Mouse (Mus musculus) left cerebral cortex, postnatal 25 days (tissue): ENCODE data around the gene Hras. TPM values are rescaled to one million over a fixed set of nuclear protein-coding genes. Genes with fewer than 3 reads are reported as not detected.

ENCODE experiments used
- DNase-seq, 2 experiments: peaks; one replicate each; pipeline ENCODE4 v3.0.0; 2022; ENCODE audit warnings: low spot score in 2 of 2, mixed read lengths in 1 of 2
- intact Hi-C: fragments of 180-260 bp; cut with DNase I; formaldehyde crosslinking; loops from one replicate; pipeline ENCODE4 v1.15.1; 2025
- total RNA-seq, 2 experiments: library from RNA; stranded (reverse); gene quantifications; 2 replicates each; pipeline ENCODE4 v1.2.3; 2021

Gene Hras
- total RNA-seq, 2 experiments from 2014 or later, result 279 to 287 TPM

- intact Hi-C loops, result no loop called here
Measured at GRCm38 (mm10) chr7:141215101-141215879, 21.5 kb upstream of the Hras start, which contains the start of gene Rassf7. Gene Rassf7, plus strand, starts transcription at chr7:141215860.

DNA sequence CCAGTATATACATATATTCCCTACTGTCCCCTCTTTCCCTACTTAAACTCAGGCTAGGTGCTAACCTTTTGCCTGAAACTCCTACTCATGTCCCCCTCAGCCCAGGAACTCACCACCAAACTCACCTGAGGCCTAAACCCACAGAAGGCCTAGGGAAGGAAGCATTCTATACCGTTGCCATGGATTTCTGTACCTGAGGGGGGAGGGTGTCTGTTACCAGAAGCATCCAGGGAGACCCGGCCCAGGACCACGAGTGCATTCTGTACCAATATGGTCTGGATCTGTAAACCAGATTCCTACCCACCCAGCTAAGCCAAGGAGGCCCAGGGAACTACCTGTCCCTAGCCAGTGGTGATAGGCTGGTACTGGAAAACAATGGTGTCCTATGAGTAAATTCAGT, 20.5 kb upstream of the Hras start:
- intact Hi-C loops, result no loop called here
- no peak for DNase-seq

More at GRCm38 (mm10) chr7:141215101-141215879, 21.5 kb upstream of the Hras start, which contains the start of gene Rassf7:
- peak; percentile 79 to 80 for DNase-seq

GRCm38 (mm10) chr7:141213605-141214235, 19.9 kb upstream of the Hras start, which contains the start of gene Lmntd2:
Gene Lmntd2, minus strand, starts transcription at chr7:141214080.
- intact Hi-C loops, result no loop called here
- DNase-seq, result no peak

- no peak for DNase-seq
- intact Hi-C loops, result no loop called here
Measured at GRCm38 (mm10) chr7:141213133-141213532, 19.3 kb upstream of the Hras start.

- no peak for DNase-seq
- intact Hi-C loops, result no loop called here
Measured at GRCm38 (mm10) chr7:141210606-141211131, 16.9 kb upstream of the Hras start.

DNA sequence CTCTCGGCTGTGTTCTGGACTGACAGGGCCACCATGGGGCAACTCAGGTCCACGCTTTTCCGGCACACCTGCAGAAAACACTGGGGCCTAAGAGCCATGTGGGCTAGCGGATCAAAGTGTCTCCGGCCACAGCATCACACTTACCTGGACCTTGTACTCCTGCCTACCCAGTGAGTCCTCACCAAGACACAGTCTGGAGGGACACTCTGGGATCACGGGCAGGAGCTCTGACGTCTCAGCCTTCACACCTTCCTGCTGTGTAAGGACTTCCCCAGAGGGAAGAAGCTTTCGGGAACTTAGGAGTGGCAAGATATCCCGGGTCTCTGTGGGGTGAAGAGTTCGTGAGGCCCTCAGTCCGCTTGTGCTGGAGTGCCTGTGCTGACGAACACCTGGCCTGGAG, 16.3 kb upstream of the Hras start:
- intact Hi-C loops, result no loop called here
- no peak for DNase-seq

- no peak for DNase-seq
- intact Hi-C loops, result no loop called here
Measured at GRCm38 (mm10) chr7:141209526-141209925, 15.7 kb upstream of the Hras start.

DNA sequence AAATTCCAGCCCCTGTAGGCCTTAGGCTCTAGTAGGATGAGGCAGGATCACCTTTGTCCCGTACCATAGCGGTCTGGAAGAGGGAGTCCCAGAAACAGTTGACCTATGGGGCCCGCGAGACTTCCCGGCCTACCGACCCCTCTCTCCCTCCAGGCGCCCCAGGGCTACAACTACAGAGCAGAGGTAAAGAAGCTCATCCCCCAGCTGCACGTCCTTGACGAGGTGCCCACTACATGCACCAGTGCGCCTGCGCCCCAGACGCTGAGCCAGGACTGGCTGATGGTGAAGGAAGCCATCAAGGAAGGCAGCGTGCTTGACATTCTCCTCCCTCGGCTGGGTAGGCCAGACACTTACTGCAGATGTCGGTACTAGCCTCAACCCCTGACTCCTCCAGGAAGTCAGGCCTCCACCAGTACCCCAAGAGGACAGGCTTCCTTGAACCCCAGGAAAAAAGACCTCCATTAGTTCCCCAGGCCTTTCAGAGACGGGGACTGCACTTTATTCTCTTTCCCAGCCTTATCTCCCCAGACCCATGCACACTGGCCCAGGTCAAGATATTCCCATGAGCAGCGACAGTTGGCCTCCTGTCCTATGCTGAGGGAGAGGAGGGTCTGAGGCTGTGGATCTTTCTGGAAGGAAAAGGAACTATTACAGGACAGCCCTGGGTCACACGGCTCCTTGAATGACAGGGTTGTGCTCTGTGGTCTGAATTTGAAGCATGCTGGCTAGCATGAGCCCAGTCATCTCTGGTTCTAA, 12.6 kb upstream of the Hras start:
- intact Hi-C loops, result no loop called here

GRCm38 (mm10) chr7:141205504-141205903, 11.7 kb upstream of the Hras start:
- intact Hi-C loops, result no loop called here
- DNase-seq, result no peak

More for the DNA sequence above, 12.6 kb upstream of the Hras start:
- no peak for DNase-seq

DNA sequence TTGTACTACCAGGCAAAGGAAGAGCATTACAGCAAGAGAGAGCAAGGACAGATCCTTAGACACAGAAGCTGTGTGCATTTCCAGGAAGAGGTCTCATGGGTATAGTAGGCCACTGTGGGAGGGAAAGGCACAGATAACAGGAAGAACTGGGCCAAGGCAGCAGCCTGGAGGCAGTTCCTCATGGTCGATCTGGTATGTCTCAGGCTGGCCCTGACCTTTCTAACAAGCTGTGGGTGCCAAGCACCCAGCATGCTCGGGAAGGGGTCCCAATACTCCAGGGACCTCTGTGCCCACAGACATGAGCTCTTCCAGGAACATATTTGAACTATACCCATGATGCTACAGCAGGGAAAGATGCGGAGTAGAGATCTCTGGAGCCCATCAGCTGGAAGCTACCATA, 10.7 kb upstream of the Hras start:
- DNase-seq, result no peak
- intact Hi-C loops, result no loop called here

DNA sequence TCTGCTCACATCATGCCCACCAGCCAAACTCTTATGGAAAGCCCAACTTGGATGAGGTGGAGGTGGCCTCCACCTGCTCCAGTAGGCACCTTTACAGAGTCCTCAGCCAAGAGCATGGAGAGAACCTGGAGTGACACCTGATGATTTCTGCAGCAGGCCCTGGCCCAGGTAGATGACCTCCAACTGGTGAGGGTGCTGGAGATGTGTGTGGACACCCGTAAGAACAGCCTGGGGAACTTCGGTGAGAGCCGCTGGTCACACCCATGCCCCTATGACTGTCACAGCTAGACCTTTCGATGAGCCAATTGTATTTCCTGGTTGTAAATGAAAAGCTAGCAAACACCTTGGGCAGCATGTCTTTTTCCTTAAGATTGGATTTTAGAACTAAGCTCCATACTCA, 4.3 kb upstream of the Hras start:
- DNase-seq, result no peak

GRCm38 (mm10) chr7:141196619-141197282, 2.9 kb upstream of the Hras start:
- intact Hi-C loops, result no loop called here
- DNase-seq, result no peak

More for the DNA sequence above, 4.3 kb upstream of the Hras start:
- intact Hi-C loops, result no loop called here

GRCm38 (mm10) chr7:141195754-141196153, 1.9 kb upstream of the Hras start:
- intact Hi-C loops, result no loop called here
- DNase-seq, result no peak

DNA sequence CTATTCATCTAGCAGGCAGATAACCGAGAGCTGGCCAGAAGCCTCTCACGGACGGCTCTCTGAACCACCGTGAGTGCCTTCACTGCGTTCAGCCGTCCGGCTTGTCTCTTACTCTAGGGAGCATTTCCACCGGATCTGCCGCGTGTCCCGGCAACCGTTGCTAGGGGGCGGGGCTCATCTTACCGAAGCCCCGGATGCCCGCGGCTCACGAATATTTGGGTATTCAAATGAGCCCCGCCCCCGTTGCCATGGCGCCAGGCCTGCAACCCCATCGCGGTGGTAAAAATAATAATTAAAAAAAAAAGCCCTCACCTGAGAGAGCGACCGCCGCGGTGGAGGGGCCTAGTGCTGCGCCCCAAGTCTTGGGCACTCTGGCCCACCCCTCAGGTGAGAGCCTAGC, 1.0 kb upstream of the Hras start:
- intact Hi-C loops, result no loop called here
- DNase-seq, result peak; percentile 85

DNA sequence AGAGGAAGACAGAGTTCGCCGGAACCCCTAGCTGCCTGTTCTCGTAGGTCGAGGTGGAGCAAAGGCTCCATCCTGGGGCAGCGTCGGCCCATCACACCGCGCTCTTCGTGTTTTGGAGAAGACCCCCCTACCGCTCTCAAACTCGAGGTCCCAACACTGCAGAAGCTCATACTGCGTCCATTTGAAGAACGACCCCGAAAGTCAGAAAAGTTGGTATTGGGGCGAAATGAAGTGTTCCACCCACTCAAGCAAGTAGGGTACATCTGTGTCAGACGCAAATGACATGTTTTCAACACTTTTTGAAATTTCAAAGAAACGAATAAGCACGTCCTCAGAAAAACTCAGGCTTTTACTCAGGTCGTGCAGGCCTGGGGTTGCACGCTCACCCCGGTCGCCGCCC, 604 bp upstream of the Hras start:
- intact Hi-C loops, result no loop called here
- no peak for DNase-seq

GRCm38 (mm10) chr7:141193348-141193856, 403 bp downstream of the Hras start:
- DNase-seq, result peak; percentile 38
- intact Hi-C loops, result no loop called here

DNA sequence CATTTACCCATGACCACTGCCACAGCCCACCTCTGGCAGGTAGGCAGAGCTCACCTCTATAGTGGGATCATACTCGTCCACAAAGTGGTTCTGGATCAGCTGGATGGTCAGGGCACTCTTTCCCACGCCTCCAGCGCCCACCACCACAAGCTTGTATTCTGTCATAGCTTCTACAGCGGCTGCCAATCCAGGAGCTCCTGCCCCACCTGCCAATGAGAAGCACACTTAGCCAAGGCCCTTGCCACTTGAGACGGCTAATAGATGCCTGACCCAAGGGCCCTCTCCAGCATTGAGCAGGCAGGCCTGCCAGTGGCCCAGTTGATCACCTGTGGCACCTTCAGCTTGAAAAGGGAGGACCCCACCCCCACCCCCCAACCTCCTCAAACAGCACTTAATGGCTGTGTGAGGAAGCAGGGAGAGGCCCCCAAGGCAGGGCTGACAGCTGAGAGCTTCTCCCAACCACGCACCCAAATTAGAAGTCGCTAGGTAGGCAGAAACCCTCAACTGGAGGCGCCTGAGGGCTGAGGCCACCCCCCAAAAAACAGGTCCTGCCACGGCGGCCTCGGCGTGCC, 943 bp downstream of the Hras start:
- no peak for DNase-seq
- intact Hi-C loops, result no loop called here

- intact Hi-C loops, result no loop called here
- DNase-seq, result no peak
Measured at GRCm38 (mm10) chr7:141191796-141192685, 1.8 kb downstream of the Hras start.
